ENCODE assay signal across 8 mouse cellular contexts in genomic region chr4:57091363-57091762, GRCm38 (mm10). TPM values are rescaled to one million over a fixed set of nuclear protein-coding genes. Genes with fewer than 3 reads are reported as not detected.
DNase-seq lines count a peak whose midpoint lies in the region; ATAC-seq lines count a peak whose summit lies in the region.

No protein-coding gene starts in this region.

- no peaks in the 10 kb centered on the region for H3K36me3 ChIP-seq in forebrain, embryonic 12.5 days (replicated peaks)
- H3K36me3 ChIP-seq in midbrain, embryonic 13.5 days: no peaks in the 10 kb centered on the region
- no peaks in the 10 kb centered on the region for H3K36me3 ChIP-seq in heart, embryonic 10.5 days

- peaks cover 4% of the 10 kb centered on the region; the same call in 1 of the 2 replicates for H3K27me3 ChIP-seq in forebrain, embryonic 12.5 days
- H3K27me3 ChIP-seq in midbrain, embryonic 13.5 days: no peaks in the 10 kb centered on the region
- H3K27me3 ChIP-seq in heart, embryonic 10.5 days (ENCODE audit: insufficient read depth, poor library complexity, severe bottlenecking): peaks cover 25% of the 10 kb centered on the region; the same call in 1 of the 2 replicates

- no peak overlapping the region for H3K4me3 ChIP-seq in forebrain, embryonic 12.5 days (replicated peaks)
- no peak overlapping the region for H3K4me3 ChIP-seq in midbrain, embryonic 13.5 days (replicated peaks)
- no peak overlapping the region for H3K4me3 ChIP-seq in heart, embryonic 10.5 days

- peak; percentile 56 for DNase-seq in 3T3-L1 (ENCODE audit: low read depth, low spot score)
- no peak for DNase-seq in heart, embryonic 10.5 days (ENCODE audit: low spot score)
- DNase-seq in ovary, postnatal 10 days (ENCODE audit: low spot score): no peak
- DNase-seq in kidney, adult 8-10 months: no peak
- no peak for DNase-seq in cerebellum, adult 11-12 months

- peak; percentile 91 for ATAC-seq in CD4-positive, CD25-positive, alpha-beta regulatory T cell, adult 4 months
- peak; percentile 79 for ATAC-seq in forebrain, embryonic 12.5 days (ENCODE audit: low FRiP score)
- peak; percentile 93 for ATAC-seq in midbrain, embryonic 13.5 days

- no peak overlapping the region for H3K9ac ChIP-seq in forebrain, embryonic 12.5 days
- 0 out of 2 replicates have a peak overlapping the region, but pooled peaks have one; percentile 1 for H3K9ac ChIP-seq in midbrain, embryonic 13.5 days (replicated peaks)

- 26% methylated on average over 12 of the region's 12 CpGs for WGBS in forebrain, embryonic 12.5 days
- WGBS in midbrain, embryonic 13.5 days: 12% methylated on average over 12 of the region's 12 CpGs
- 72% methylated on average over 12 of the region's 12 CpGs for WGBS in heart, embryonic 10.5 days

- peaks cover 14% of the 10 kb centered on the region for H3K4me1 ChIP-seq in forebrain, embryonic 12.5 days
- H3K4me1 ChIP-seq in midbrain, embryonic 13.5 days (replicated peaks): peaks cover 25% of the 10 kb centered on the region
- peaks cover 12% of the 10 kb centered on the region for H3K4me1 ChIP-seq in heart, embryonic 10.5 days

- no peak overlapping the region for H3K27ac ChIP-seq in forebrain, embryonic 12.5 days
- peak overlapping the region; percentile 81 for H3K27ac ChIP-seq in midbrain, embryonic 13.5 days
- no peak overlapping the region for H3K27ac ChIP-seq in heart, embryonic 10.5 days

- no peak overlapping the region for H3K4me2 ChIP-seq in forebrain, embryonic 12.5 days
- H3K4me2 ChIP-seq in midbrain, embryonic 13.5 days (replicated peaks): peak overlapping the region; percentile 25

- H3K9me3 ChIP-seq in forebrain, embryonic 12.5 days: no peaks in the 10 kb centered on the region
- no peaks in the 10 kb centered on the region for H3K9me3 ChIP-seq in midbrain, embryonic 13.5 days
- no peaks in the 10 kb centered on the region for H3K9me3 ChIP-seq in heart, embryonic 10.5 days

RNA-seq across cellular contexts. Expression of gene Epb41l4b, which starts 51.9 kb away (rescaled TPM):
- not detected for polyA plus RNA-seq in CD4-positive, CD25-positive, alpha-beta regulatory T cell, adult 4 months (2017; shearing (Covaris generic))
- 0.54 and 0.64 TPM in 2 replicates for polyA plus RNA-seq in forebrain, embryonic 12.5 days (2016; fragmentation: Nextera tagmentation; extraction: Ambion mirVana)
- 1.9 and 2.3 TPM in 2 replicates for polyA plus RNA-seq in midbrain, embryonic 13.5 days (2015; fragmentation: Nextera tagmentation; extraction: Ambion mirVana)
- polyA plus RNA-seq in heart, embryonic 10.5 days (2016; fragmentation: Nextera tagmentation; extraction: Ambion mirVana): 0.34 and 1.6 TPM in 2 replicates
